Mouse (Mus musculus): ENCODE measurements around the gene Insl6.

- TF ChIP-seq POLR2A (IDR thresholded peaks at IDR 0.05; ENCODE audit: low read depth, low read length) (no peak), CTCF (IDR thresholded peaks at IDR 0.05; ENCODE audit: borderline replicate concordance, insufficient read depth, low read length) (no peak)
These were observed 47.5 kb upstream of the Insl6 start for GRCm38 (mm10) chr19:29372621-29373020.

All from embryonic fibroblast, embryonic 13.5 days (primary cell).